Mouse (Mus musculus) limb, embryonic 10.5 days (tissue): ENCODE data around the gene Grm4. TPM values are rescaled to one million over a fixed set of nuclear protein-coding genes. Genes with fewer than 3 reads are reported as not detected.

Experiments
- DNase-seq: peaks from one replicate; pipeline ENCODE4 v3.0.0-alpha.2; 2017; ENCODE audit warnings: low spot score
- H3K27ac ChIP-seq: fragments of 300-500 bp; sonication (generic); 2 replicates; pipeline ENCODE4 v1.5.1; 2016; ENCODE audit warnings: mild to moderate bottlenecking
- H3K27me3 ChIP-seq: fragments of 300-500 bp; sonication (generic); 2 replicates; pipeline ENCODE4 v1.6.1; 2016; ENCODE audit warnings: low read depth, mild to moderate bottlenecking; ENCODE audit not compliant: poor library complexity, severe bottlenecking
- H3K36me3 ChIP-seq: fragments of 300-500 bp; sonication (generic); 2 replicates; pipeline ENCODE4 v1.6.1; 2016; ENCODE audit warnings: mild to moderate bottlenecking, moderate library complexity
- H3K4me1 ChIP-seq: fragments of 300-500 bp; sonication (generic); 2 replicates; pipeline ENCODE4 v1.6.1; 2016
- H3K4me3 ChIP-seq: fragments of 300-500 bp; sonication (generic); 2 replicates; pipeline ENCODE4 v1.5.1; 2016; ENCODE audit warnings: mild to moderate bottlenecking, moderate library complexity
- H3K9me3 ChIP-seq: fragments of 300-500 bp; sonication (generic); replicated peaks from 2 replicates; pipeline ENCODE4 v1.6.1; 2016; ENCODE audit warnings: mild to moderate bottlenecking
- WGBS: fragments of 180-500 bp; shearing (Covaris S2); methylation state at CpG from one replicate; pipeline ENCODE4 v1.1.7; 2016; 5-methylcytosine and 5-hydroxymethylcytosine counted together
- polyA plus RNA-seq: library from polyadenylated mRNA; unstranded; fragments of >200 nt; fragmentation: Nextera tagmentation; extraction: Ambion mirVana; gene quantifications from 2 replicates; pipeline ENCODE4 v1.2.1, GENCODE M21; 2016

Gene Grm4
- 0.06 and 0.35 TPM in 2 replicates for polyA plus RNA-seq

GRCm38 (mm10) chr17:27521303-27521702, at the start of gene Grm4:
Gene Grm4, minus strand, starts transcription at chr17:27521403.
- Histone ChIP-seq H3K27ac (no peak within 1 kb of the TSS), H3K27me3 (peaks cover 64% of the 10 kb centered on the region), H3K4me1 (peaks cover 34% of the 10 kb centered on the region), H3K4me3 (peak within 1 kb of the TSS; percentile 17), H3K36me3 (no peaks in the 10 kb centered on the region), H3K9me3 (no peaks in the 10 kb centered on the region)
- no peak for DNase-seq
- WGBS, result 77% methylated on average over 5 of the region's 5 CpGs

- no peaks in the 10 kb centered on the region for H3K9me3 ChIP-seq
- 90% methylated on average over 5 of the region's 5 CpGs for WGBS
These were observed 47.0 kb upstream of the Grm4 start for GRCm38 (mm10) chr17:27568228-27568627.

GRCm38 (mm10) chr17:27565942-27566267, 44.7 kb upstream of the Grm4 start:
- peak overlapping the region; percentile 66 for H3K4me3 ChIP-seq
- peak overlapping the region; percentile 79 for H3K27ac ChIP-seq
- no peaks in the 10 kb centered on the region for H3K9me3 ChIP-seq
- 1% methylated on average over 13 of the region's 13 CpGs for WGBS
- H3K27me3 ChIP-seq, result no peaks in the 10 kb centered on the region
- no peak for DNase-seq
- peaks cover 40% of the 10 kb centered on the region for H3K4me1 ChIP-seq
- peaks cover 29% of the 10 kb centered on the region for H3K36me3 ChIP-seq

More at GRCm38 (mm10) chr17:27568228-27568627, 47.0 kb upstream of the Grm4 start:
- no peak for DNase-seq
- H3K27me3 ChIP-seq, result no peaks in the 10 kb centered on the region
- peaks cover 17% of the 10 kb centered on the region for H3K36me3 ChIP-seq
- H3K27ac ChIP-seq, result no peak overlapping the region
- H3K4me3 ChIP-seq, result no peak overlapping the region
- peaks cover 32% of the 10 kb centered on the region for H3K4me1 ChIP-seq

GRCm38 (mm10) chr17:27565163-27565941, 44.1 kb upstream of the Grm4 start, which contains the start of gene AI413582:
Gene AI413582, minus strand, starts transcription at chr17:27565756.
- Histone ChIP-seq H3K27ac (peak within 1 kb of the TSS; percentile 79), H3K4me1 (peaks cover 45% of the 10 kb centered on the region)
- WGBS, result under 1% methylated on average over 58 of the region's 58 CpGs

GRCm38 (mm10) chr17:27564391-27565162, 43.4 kb upstream of the Grm4 start:
- Histone ChIP-seq H3K36me3 (peaks cover 43% of the 10 kb centered on the region), H3K4me3 (peak overlapping the region; percentile 66), H3K9me3 (no peaks in the 10 kb centered on the region), H3K4me1 (peaks cover 53% of the 10 kb centered on the region), H3K27me3 (no peaks in the 10 kb centered on the region), H3K27ac (peak overlapping the region; percentile 79)
- 10% methylated on average over 20 of the region's 20 CpGs for WGBS
- DNase-seq, result peak; percentile 70

More at GRCm38 (mm10) chr17:27565163-27565941, 44.1 kb upstream of the Grm4 start, which contains the start of gene AI413582:
- H3K4me3 ChIP-seq, result peak within 1 kb of the TSS; percentile 66
- peaks cover 35% of the 10 kb centered on the region for H3K36me3 ChIP-seq
- peak; percentile 98 for DNase-seq
- no peaks in the 10 kb centered on the region for H3K27me3 ChIP-seq
- no peaks in the 10 kb centered on the region for H3K9me3 ChIP-seq

GRCm38 (mm10) chr17:27563771-27564244, 42.6 kb upstream of the Grm4 start:
- DNase-seq, result no peak
- 46% methylated on average over 7 of the region's 7 CpGs for WGBS
- H3K4me1 ChIP-seq, result peaks cover 60% of the 10 kb centered on the region
- H3K27ac ChIP-seq, result no peak overlapping the region
- H3K36me3 ChIP-seq, result peaks cover 50% of the 10 kb centered on the region
- H3K9me3 ChIP-seq, result no peaks in the 10 kb centered on the region
- no peaks in the 10 kb centered on the region for H3K27me3 ChIP-seq
- H3K4me3 ChIP-seq, result no peak overlapping the region

- Histone ChIP-seq H3K36me3 (peaks cover 50% of the 10 kb centered on the region), H3K4me1 (peaks cover 69% of the 10 kb centered on the region), H3K4me3 (no peak overlapping the region), H3K27me3 (no peaks in the 10 kb centered on the region), H3K27ac (0 out of 2 replicates have a peak overlapping the region, but pooled peaks have one; percentile 4), H3K9me3 (no peaks in the 10 kb centered on the region)
- WGBS, result 70% methylated on average over 10 of the region's 11 CpGs
- no peak for DNase-seq
These were observed 40.8 kb upstream of the Grm4 start for GRCm38 (mm10) chr17:27561809-27562526.

GRCm38 (mm10) chr17:27560926-27561480, 39.8 kb upstream of the Grm4 start:
- Histone ChIP-seq H3K27me3 (no peaks in the 10 kb centered on the region), H3K36me3 (peaks cover 50% of the 10 kb centered on the region), H3K4me3 (0 out of 2 replicates have a peak overlapping the region, but pooled peaks have one; percentile 98), H3K9me3 (no peaks in the 10 kb centered on the region), H3K4me1 (peaks cover 63% of the 10 kb centered on the region), H3K27ac (no peak overlapping the region)
- no peak for DNase-seq
- WGBS, result 90% methylated on average over 13 of the region's 13 CpGs

GRCm38 (mm10) chr17:27559596-27559995, 38.4 kb upstream of the Grm4 start:
- peaks cover 64% of the 10 kb centered on the region for H3K4me1 ChIP-seq
- DNase-seq, result no peak
- H3K9me3 ChIP-seq, result no peaks in the 10 kb centered on the region
- H3K4me3 ChIP-seq, result peak overlapping the region; percentile 98
- H3K27ac ChIP-seq, result peak overlapping the region; percentile 99; the same call in 1 of the 2 replicates
- no peaks in the 10 kb centered on the region for H3K27me3 ChIP-seq
- 78% methylated on average over 12 of the region's 12 CpGs for WGBS
- H3K36me3 ChIP-seq, result peaks cover 50% of the 10 kb centered on the region

- DNase-seq, result no peak
- Histone ChIP-seq H3K4me1 (peaks cover 64% of the 10 kb centered on the region), H3K4me3 (peak overlapping the region; percentile 98), H3K9me3 (no peaks in the 10 kb centered on the region), H3K27ac (peak overlapping the region; percentile 99), H3K36me3 (peaks cover 43% of the 10 kb centered on the region), H3K27me3 (no peaks in the 10 kb centered on the region)
- 11% methylated on average over 5 of the region's 5 CpGs for WGBS
These were observed 37.6 kb upstream of the Grm4 start for GRCm38 (mm10) chr17:27558845-27559244.

- peaks cover 38% of the 10 kb centered on the region for H3K36me3 ChIP-seq
- 3% methylated on average over 14 of the region's 14 CpGs for WGBS
- no peaks in the 10 kb centered on the region for H3K27me3 ChIP-seq
- DNase-seq, result peak; percentile 61
- H3K27ac ChIP-seq, result peak overlapping the region; percentile 99
- peaks cover 66% of the 10 kb centered on the region for H3K4me1 ChIP-seq
- peak overlapping the region; percentile 98 for H3K4me3 ChIP-seq
- no peaks in the 10 kb centered on the region for H3K9me3 ChIP-seq
These were observed 36.9 kb upstream of the Grm4 start for GRCm38 (mm10) chr17:27557927-27558661.
